Mouse (Mus musculus): ENCODE measurements around the gene Olfr1331. TPM values are rescaled to one million over a fixed set of nuclear protein-coding genes. Genes with fewer than 3 reads are reported as not detected.
"Not testable (repeated sequence)": the region's sequence is repeated elsewhere in the genome, so short reads cannot be mapped to it uniquely, and the experiment has no call there.

Olfr1331 gene
- total RNA-seq (2022): not detected

DNA sequence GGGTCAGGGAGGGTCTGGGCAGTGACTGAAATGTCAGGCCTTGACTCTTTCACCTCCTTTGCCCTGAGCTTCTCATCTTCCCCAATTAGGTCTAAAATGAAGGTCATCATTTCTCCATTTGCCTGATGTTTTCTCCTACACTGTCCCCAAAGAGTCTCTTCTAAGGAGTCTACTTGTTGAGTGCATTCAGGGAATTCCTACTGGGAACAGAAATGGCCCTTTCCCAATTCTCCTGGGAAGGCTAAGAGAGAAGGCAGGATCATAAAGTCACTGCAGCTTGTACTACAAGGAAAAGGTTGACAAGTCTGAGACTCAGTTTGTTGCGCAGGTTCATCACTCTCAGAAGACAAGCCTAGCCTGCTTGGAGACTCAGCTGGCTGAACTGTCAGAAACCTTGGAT lies at the start of gene Olfr1331:
Olfr1331 (plus strand) TSS at position 301 of the 400 bp plus-strand sequence.
- no peak for DNase-seq (ENCODE audit: low spot score in 2 of 2)

DNA sequence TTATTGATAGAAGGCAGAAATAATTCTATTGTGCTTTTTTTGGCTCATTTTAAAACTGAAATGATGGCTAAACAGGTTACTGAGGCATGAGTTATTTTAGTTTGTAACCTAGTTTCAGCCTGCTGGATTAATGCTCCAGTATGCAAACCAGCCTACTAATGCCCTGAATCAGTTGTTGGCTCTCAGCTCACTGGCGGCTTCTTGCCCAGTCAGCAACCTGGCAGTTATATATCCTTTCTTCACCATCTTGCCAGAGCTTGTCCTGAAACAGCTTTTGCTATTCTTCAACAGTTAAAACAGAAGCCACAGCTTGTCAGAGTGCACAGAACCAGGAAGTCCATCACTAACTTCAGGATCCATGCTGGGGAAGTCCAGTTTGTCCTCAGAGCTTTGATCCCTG lies 45.5 kb upstream of the Olfr1331 start:
- no peak for DNase-seq (ENCODE audit: low spot score in 2 of 2)

GRCm38 (mm10) chr4:118836179-118836578 lies 28.3 kb upstream of the Olfr1331 start, which contains the start of gene Olfr1333:
TSS of gene Olfr1333 (minus strand) at chr4:118836279.
- DNase-seq (ENCODE audit: low spot score in 2 of 2): no peak

DNA sequence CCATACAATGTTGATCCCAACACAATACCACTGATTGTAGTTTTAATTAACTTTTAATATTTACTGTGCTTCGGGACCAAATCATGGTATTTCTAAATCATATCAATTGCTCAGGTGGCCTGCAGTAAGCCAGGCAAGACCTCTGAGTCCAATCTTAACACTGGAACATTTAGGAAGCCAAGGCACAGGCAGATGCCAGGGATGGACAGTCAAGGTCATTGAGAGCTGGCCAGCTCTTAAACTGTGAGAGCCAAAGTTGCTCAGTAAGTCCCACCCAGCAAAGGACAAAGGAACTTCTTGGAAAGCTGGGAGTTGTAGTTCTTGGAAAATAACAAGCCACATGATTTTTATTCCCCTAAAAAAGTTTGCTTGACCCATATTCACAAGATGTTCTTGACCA lies 2.7 kb upstream of the Olfr1331 start:
- DNase-seq (ENCODE audit: low spot score in 2 of 2): no peak

DNA sequence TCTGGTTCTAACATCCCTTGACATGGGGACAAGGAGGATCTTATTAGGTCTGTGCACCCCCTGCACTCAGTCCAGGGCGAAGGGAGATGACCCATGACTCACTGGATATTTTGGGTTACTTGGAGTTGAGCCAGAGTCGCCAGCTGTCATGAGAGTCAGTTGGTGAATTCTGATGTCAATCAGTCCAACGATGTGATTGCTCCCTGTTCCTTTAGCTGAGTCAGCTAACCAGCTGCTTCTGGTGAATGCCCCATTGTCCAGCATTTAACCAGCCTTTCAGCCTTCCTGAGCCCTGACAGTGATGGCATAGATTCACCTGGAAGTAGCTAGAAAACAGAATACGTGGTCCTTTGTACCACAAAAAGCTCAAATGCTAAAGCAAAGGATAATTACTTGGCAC lies 1.7 kb upstream of the Olfr1331 start:
- DNase-seq (ENCODE audit: low spot score in 2 of 2): peak in 1 of 2 experiments; percentile 22

DNA sequence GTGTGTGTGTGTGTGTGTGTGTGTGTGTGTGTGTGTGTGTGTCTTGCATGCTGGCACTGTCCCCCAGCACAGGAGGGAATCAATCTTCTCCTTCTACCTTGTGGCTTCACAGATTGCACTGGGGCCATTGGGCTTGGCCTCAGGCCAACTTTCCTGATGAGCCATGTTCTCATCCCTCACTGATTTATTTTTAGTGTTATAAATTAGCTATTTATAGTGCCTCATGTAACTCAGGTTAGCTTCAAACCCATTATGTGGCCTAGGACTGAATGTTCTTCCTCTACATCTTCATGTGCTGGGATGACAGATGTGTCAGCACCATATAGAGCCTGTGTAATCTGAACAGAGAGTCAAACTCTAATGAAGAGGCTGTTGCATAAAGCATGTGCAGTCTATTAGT lies 3.1 kb downstream of the Olfr1331 start:
- DNase-seq (ENCODE audit: low spot score in 2 of 2): no peak

DNA sequence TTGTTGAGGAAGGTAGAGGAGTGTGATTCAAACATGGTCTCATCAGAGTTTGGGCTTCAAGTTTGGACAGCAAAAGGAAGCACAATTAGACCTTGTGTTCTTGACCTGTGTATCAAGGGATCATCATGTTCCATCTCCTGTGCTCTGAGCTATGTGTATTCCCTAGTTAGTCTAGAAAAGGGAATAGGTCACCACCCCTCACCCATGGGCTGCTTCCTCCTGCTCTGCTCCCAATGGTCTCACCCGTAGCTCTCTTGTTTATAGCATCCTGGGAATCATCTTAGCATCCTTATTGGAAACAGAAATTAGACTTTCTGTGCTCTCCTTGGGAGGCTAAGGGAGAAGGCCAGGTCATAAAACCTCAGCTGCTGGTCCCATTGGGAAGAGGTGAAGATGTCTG lies 23.8 kb downstream of the Olfr1331 start, which contains the start of gene Olfr1330:
Olfr1330 (plus strand) TSS at position 301 of the 400 bp plus-strand sequence.
- no peak for DNase-seq (ENCODE audit: low spot score in 2 of 2)

- no peak for DNase-seq (ENCODE audit: low spot score in 2 of 2)
These were observed 37.5 kb downstream of the Olfr1331 start for GRCm38 (mm10) chr4:118901981-118902380.

DNA sequence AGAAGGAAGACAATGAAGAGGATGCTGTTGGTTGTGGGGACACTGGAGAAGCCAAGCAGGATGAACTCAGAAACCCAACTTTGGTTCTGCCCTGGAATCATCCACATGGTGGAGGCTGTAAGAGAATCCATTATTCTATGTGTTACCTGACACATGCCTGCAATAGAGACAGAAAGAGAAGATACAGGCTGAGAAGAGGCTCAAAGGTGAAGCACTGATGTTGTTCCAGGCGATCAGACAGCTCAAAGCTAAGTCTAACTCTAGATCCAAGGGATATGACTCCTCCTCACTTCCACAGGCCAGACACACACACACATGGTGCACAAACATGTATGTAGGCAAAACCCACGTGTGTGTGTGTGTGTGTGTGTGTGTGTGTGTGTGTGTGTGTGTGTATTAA lies 52.9 kb downstream of the Olfr1331 start, which contains the start of gene Olfr1329:
Olfr1329 (minus strand) TSS at position 101 of the 400 bp plus-strand sequence.
- DNase-seq (ENCODE audit: low spot score in 2 of 2): not testable (repeated sequence)

Other genes with a start within 250 kb of the Olfr1331 start
- 1 to 10 TPM in 1 of 4 experiments, under 1 TPM in 3; 0.65 to 1.1 (median 0.88) TPM for gene Cfap57, start 243.9 kb upstream of the Olfr1331 start, total RNA-seq (2022)
- 10 to 100 TPM; 48.2 to 60.8 (median 56.0) TPM for gene Ebna1bp2, start 243.8 kb upstream of the Olfr1331 start, total RNA-seq (2022)
- not detected for gene Olfr62, start 205.7 kb upstream of the Olfr1331 start, total RNA-seq (2022)
- gene Olfr1342, start 171.9 kb upstream of the Olfr1331 start, total RNA-seq (2022): not detected
- gene Olfr1341, start 161.1 kb upstream of the Olfr1331 start, total RNA-seq (2022): not detected
- not detected for gene Olfr1340, start 144.5 kb upstream of the Olfr1331 start, total RNA-seq (2022)
- not detected for gene Olfr1339, start 132.5 kb upstream of the Olfr1331 start, total RNA-seq (2022)
- not detected for gene Olfr1338, start 105.9 kb upstream of the Olfr1331 start, total RNA-seq (2022)
- not detected for gene Olfr1337, start 82.1 kb upstream of the Olfr1331 start, total RNA-seq (2022)
- gene Olfr1335, start 54.7 kb upstream of the Olfr1331 start, total RNA-seq (2022): not detected
- gene Olfr1333, start 28.4 kb upstream of the Olfr1331 start, total RNA-seq (2022): not detected
- not detected for gene Olfr1330, start 23.9 kb downstream of the Olfr1331 start, total RNA-seq (2022)
- gene Olfr1329, start 52.8 kb downstream of the Olfr1331 start, total RNA-seq (2022): not detected
- not detected for gene Olfr1328, start 74.0 kb downstream of the Olfr1331 start, total RNA-seq (2022)
- under 1 TPM in 2 of 4 experiments, not detected in 2; 0.37 to 0.42 TPM for gene Lao1, start 96.9 kb downstream of the Olfr1331 start, total RNA-seq (2022)
- gene Slc2a1, start 244.1 kb downstream of the Olfr1331 start, total RNA-seq (2022): 100 to 1,000 TPM in 1 of 4 experiments, 10 to 100 TPM in 3; 83.3 to 103 (median 92.3) TPM